Mouse (Mus musculus) kidney, embryonic 15.5 days (tissue): ENCODE measurements around the gene Tppp3. TPM values are rescaled to one million over a fixed set of nuclear protein-coding genes. Genes with fewer than 3 reads are reported as not detected.

Source experiments
- ATAC-seq: fragments of 200-750 bp; cut with Nextera tagmentation; replicated peaks from 2 replicates; pipeline ENCODE4 v1.8.0; 2017; ENCODE audit warnings: moderate TSS enrichment; ENCODE audit not compliant: low FRiP score
- H3K27ac ChIP-seq: fragments of 300-500 bp; sonication (generic); 2 replicates; pipeline ENCODE4 v1.5.1; 2015; ENCODE audit warnings: mild to moderate bottlenecking, inconsistent platforms
- H3K27me3 ChIP-seq: fragments of 300-500 bp; sonication (generic); 2 replicates; pipeline ENCODE4 v1.6.1; 2015; ENCODE audit warnings: inconsistent platforms
- H3K36me3 ChIP-seq: fragments of 300-500 bp; sonication (generic); 2 replicates; pipeline ENCODE4 v1.6.1; 2015; ENCODE audit warnings: inconsistent platforms
- H3K4me1 ChIP-seq: fragments of 300-500 bp; sonication (generic); 2 replicates; pipeline ENCODE4 v1.6.1; 2015; ENCODE audit warnings: inconsistent platforms
- H3K4me2 ChIP-seq: fragments of 300-500 bp; sonication (generic); 2 replicates; pipeline ENCODE4 v1.6.1; 2015; ENCODE audit warnings: moderate library complexity, mild to moderate bottlenecking, inconsistent platforms
- H3K4me3 ChIP-seq: fragments of 300-500 bp; sonication (generic); replicated peaks from 2 replicates; pipeline ENCODE4 v1.5.1; 2015; ENCODE audit warnings: mild to moderate bottlenecking, inconsistent platforms
- H3K9ac ChIP-seq: fragments of 300-500 bp; sonication (generic); 2 replicates; pipeline ENCODE4 v1.6.1; 2015; ENCODE audit warnings: mild to moderate bottlenecking, inconsistent platforms
- H3K9me3 ChIP-seq: fragments of 300-500 bp; sonication (generic); replicated peaks from 2 replicates; pipeline ENCODE4 v1.6.1; 2016; ENCODE audit warnings: inconsistent platforms
- WGBS: fragments of 180-500 bp; shearing (Covaris S2); methylation state at CpG from one replicate; pipeline ENCODE4 v1.1.7; 2015; ENCODE audit warnings: mixed read lengths; 5-methylcytosine and 5-hydroxymethylcytosine counted together
- polyA plus RNA-seq: library from polyadenylated mRNA; unstranded; fragments of >200 nt; fragmentation: Nextera tagmentation; extraction: Ambion mirVana; gene quantifications from 2 replicates; pipeline ENCODE4 v1.2.1, GENCODE M21; 2015

The Tppp3 gene
- polyA plus RNA-seq, 1 experiment from 2014 or later, result 38.3 TPM

- 35% methylated on average over 14 of the region's 14 CpGs for WGBS
- Histone ChIP-seq H3K27ac (no peak overlapping the region), H3K4me1 (peaks cover 19% of the 10 kb centered on the region), H3K36me3 (peaks cover 28% of the 10 kb centered on the region), H3K27me3 (no peaks in the 10 kb centered on the region), H3K9ac (no peak overlapping the region), H3K4me3 (no peak overlapping the region), H3K4me2 (no peak overlapping the region), H3K9me3 (no peaks in the 10 kb centered on the region)
- peak; percentile 59 for ATAC-seq
These were observed 12.1 kb upstream of the Tppp3 start for GRCm38 (mm10) chr8:105483212-105484029.

- H3K4me1 ChIP-seq, result peaks cover 21% of the 10 kb centered on the region
- WGBS, result 83% methylated on average over 8 of the region's 8 CpGs
- H3K27ac ChIP-seq, result no peak overlapping the region
- no peak overlapping the region for H3K9ac ChIP-seq
- no peaks in the 10 kb centered on the region for H3K27me3 ChIP-seq
- H3K4me2 ChIP-seq, result no peak overlapping the region
- no peaks in the 10 kb centered on the region for H3K9me3 ChIP-seq
- no peak overlapping the region for H3K4me3 ChIP-seq
- H3K36me3 ChIP-seq, result peaks cover 33% of the 10 kb centered on the region
- no peak for ATAC-seq
These were observed 10.8 kb upstream of the Tppp3 start for GRCm38 (mm10) chr8:105482123-105482522.

GRCm38 (mm10) chr8:105481453-105481852 is 10.1 kb upstream of the Tppp3 start:
- peaks cover 28% of the 10 kb centered on the region for H3K4me1 ChIP-seq
- no peak for ATAC-seq
- no peak overlapping the region for H3K4me3 ChIP-seq
- H3K27ac ChIP-seq, result 0 out of 2 replicates have a peak overlapping the region, but pooled peaks have one; percentile 20
- no peak overlapping the region for H3K9ac ChIP-seq
- H3K4me2 ChIP-seq, result no peak overlapping the region
- WGBS, result 74% methylated on average over 6 of the region's 6 CpGs
- no peaks in the 10 kb centered on the region for H3K9me3 ChIP-seq
- no peaks in the 10 kb centered on the region for H3K27me3 ChIP-seq
- peaks cover 33% of the 10 kb centered on the region for H3K36me3 ChIP-seq

- peaks cover 28% of the 10 kb centered on the region for H3K4me1 ChIP-seq
- H3K9me3 ChIP-seq, result no peaks in the 10 kb centered on the region
- H3K27me3 ChIP-seq, result peaks cover under 1% of the 10 kb centered on the region; the same call in 1 of the 2 replicates
- H3K27ac ChIP-seq, result peak overlapping the region; percentile 20; the same call in 1 of the 2 replicates
- H3K4me3 ChIP-seq, result no peak overlapping the region
- no peak overlapping the region for H3K4me2 ChIP-seq
- ATAC-seq, result no peak
- no peak overlapping the region for H3K9ac ChIP-seq
- WGBS, result 54% methylated on average over 2 of the region's 2 CpGs
- H3K36me3 ChIP-seq, result peaks cover 37% of the 10 kb centered on the region
These were observed 9.7 kb upstream of the Tppp3 start for GRCm38 (mm10) chr8:105481013-105481412.

- Histone ChIP-seq H3K27ac (no peak overlapping the region), H3K4me2 (no peak overlapping the region), H3K9me3 (no peaks in the 10 kb centered on the region), H3K4me3 (no peak overlapping the region), H3K27me3 (peaks cover 9% of the 10 kb centered on the region; the same call in 1 of the 2 replicates), H3K9ac (no peak overlapping the region), H3K4me1 (peaks cover 36% of the 10 kb centered on the region), H3K36me3 (peaks cover 48% of the 10 kb centered on the region)
- no peak for ATAC-seq
- WGBS, result 83% methylated on average over 3 of the region's 3 CpGs
These were observed 6.5 kb upstream of the Tppp3 start for GRCm38 (mm10) chr8:105477792-105478191.

GRCm38 (mm10) chr8:105476628-105477413 is 5.5 kb upstream of the Tppp3 start:
- WGBS, result 43% methylated on average over 25 of the region's 25 CpGs
- peak; percentile 22; the same call in 1 of the 2 replicates for ATAC-seq
- H3K27me3 ChIP-seq, result peaks cover 12% of the 10 kb centered on the region; the same call in 1 of the 2 replicates
- peaks cover 46% of the 10 kb centered on the region for H3K36me3 ChIP-seq
- H3K9ac ChIP-seq, result no peak overlapping the region
- H3K9me3 ChIP-seq, result no peaks in the 10 kb centered on the region
- 0 out of 2 replicates have a peak overlapping the region, but pooled peaks have one; percentile 27 for H3K4me2 ChIP-seq
- peaks cover 43% of the 10 kb centered on the region for H3K4me1 ChIP-seq
- H3K4me3 ChIP-seq, result no peak overlapping the region
- no peak overlapping the region for H3K27ac ChIP-seq

GRCm38 (mm10) chr8:105476161-105476560 is 4.8 kb upstream of the Tppp3 start:
- Histone ChIP-seq H3K27ac (no peak overlapping the region), H3K27me3 (peaks cover 12% of the 10 kb centered on the region; the same call in 1 of the 2 replicates), H3K9me3 (no peaks in the 10 kb centered on the region), H3K36me3 (peaks cover 44% of the 10 kb centered on the region), H3K4me1 (peaks cover 45% of the 10 kb centered on the region), H3K4me3 (no peak overlapping the region), H3K9ac (no peak overlapping the region), H3K4me2 (no peak overlapping the region)
- 88% methylated on average over 7 of the region's 7 CpGs for WGBS
- ATAC-seq, result no peak

- Histone ChIP-seq H3K27me3 (peaks cover 12% of the 10 kb centered on the region; the same call in 1 of the 2 replicates), H3K27ac (no peak overlapping the region), H3K4me2 (no peak overlapping the region), H3K4me3 (no peak overlapping the region), H3K9me3 (no peaks in the 10 kb centered on the region), H3K4me1 (peaks cover 45% of the 10 kb centered on the region), H3K36me3 (peaks cover 44% of the 10 kb centered on the region), H3K9ac (no peak overlapping the region)
- no peak for ATAC-seq
- WGBS, result 91% methylated on average over 8 of the region's 8 CpGs
These were observed 4.4 kb upstream of the Tppp3 start for GRCm38 (mm10) chr8:105475742-105476141.

- no peak for ATAC-seq
- peaks cover 12% of the 10 kb centered on the region; the same call in 1 of the 2 replicates for H3K27me3 ChIP-seq
- H3K9me3 ChIP-seq, result no peaks in the 10 kb centered on the region
- H3K36me3 ChIP-seq, result peaks cover 44% of the 10 kb centered on the region
- 43% methylated on average over 4 of the region's 4 CpGs for WGBS
- H3K4me1 ChIP-seq, result peaks cover 49% of the 10 kb centered on the region
- H3K4me3 ChIP-seq, result no peak overlapping the region
- H3K9ac ChIP-seq, result no peak overlapping the region
- H3K4me2 ChIP-seq, result no peak overlapping the region
- peak overlapping the region; percentile 29 for H3K27ac ChIP-seq
These were observed 3.9 kb upstream of the Tppp3 start for GRCm38 (mm10) chr8:105475254-105475653.

- no peak overlapping the region for H3K4me3 ChIP-seq
- H3K27me3 ChIP-seq, result peaks cover 12% of the 10 kb centered on the region; the same call in 1 of the 2 replicates
- H3K4me1 ChIP-seq, result peaks cover 54% of the 10 kb centered on the region
- 40% methylated on average over 5 of the region's 5 CpGs for WGBS
- no peak overlapping the region for H3K4me2 ChIP-seq
- no peak overlapping the region for H3K9ac ChIP-seq
- H3K27ac ChIP-seq, result peak overlapping the region; percentile 29
- no peak for ATAC-seq
- peaks cover 43% of the 10 kb centered on the region for H3K36me3 ChIP-seq
- H3K9me3 ChIP-seq, result no peaks in the 10 kb centered on the region
These were observed 3.4 kb upstream of the Tppp3 start for GRCm38 (mm10) chr8:105474680-105475079.

GRCm38 (mm10) chr8:105473816-105474606 is 2.7 kb upstream of the Tppp3 start:
- Histone ChIP-seq H3K27me3 (peaks cover 12% of the 10 kb centered on the region; the same call in 1 of the 2 replicates), H3K27ac (peak overlapping the region; percentile 29; the same call in 1 of the 2 replicates), H3K9me3 (no peaks in the 10 kb centered on the region), H3K4me1 (peaks cover 58% of the 10 kb centered on the region), H3K36me3 (peaks cover 36% of the 10 kb centered on the region), H3K9ac (no peak overlapping the region), H3K4me3 (no peak overlapping the region), H3K4me2 (no peak overlapping the region)
- 34% methylated on average over 17 of the region's 17 CpGs for WGBS
- no peak for ATAC-seq
